Mouse (Mus musculus) frontal cortex, postnatal 14 days (tissue): ENCODE measurements around the gene Duox1.
A peak's percentile ranks its signal among the peaks of the same experiment; 100 is the strongest.

ENCODE experiments used
- DNase-seq, 2 experiments: peaks; one replicate each; pipeline ENCODE4 v3.0.0; 2022; ENCODE audit warnings: low spot score in 2 of 2

Duox1 gene

GRCm38 (mm10) chr2:122354191-122354929, 38.9 kb downstream of the Duox1 start:
- DNase-seq, result no peak

GRCm38 (mm10) chr2:122355389-122355788, 39.9 kb downstream of the Duox1 start:
- no peak for DNase-seq

- DNase-seq, result no peak
Observed at GRCm38 (mm10) chr2:122356187-122356586, 40.7 kb downstream of the Duox1 start.

GRCm38 (mm10) chr2:122360310-122360709, 44.8 kb downstream of the Duox1 start:
- no peak for DNase-seq

GRCm38 (mm10) chr2:122361181-122361580, 45.7 kb downstream of the Duox1 start:
- no peak for DNase-seq

- DNase-seq, result no peak
Observed at GRCm38 (mm10) chr2:122361868-122362621, 46.6 kb downstream of the Duox1 start.

GRCm38 (mm10) chr2:122362622-122363523, 47.4 kb downstream of the Duox1 start:
- no peak for DNase-seq

GRCm38 (mm10) chr2:122364352-122364944, 49.0 kb downstream of the Duox1 start:
- DNase-seq, result no peak

- no peak for DNase-seq
Observed at GRCm38 (mm10) chr2:122365244-122365866, 49.9 kb downstream of the Duox1 start.

- no peak for DNase-seq
Observed at GRCm38 (mm10) chr2:122366039-122366438, 50.6 kb downstream of the Duox1 start.

- DNase-seq, result no peak
Observed at GRCm38 (mm10) chr2:122366706-122367105, 51.2 kb downstream of the Duox1 start.

- no peak for DNase-seq
Observed at GRCm38 (mm10) chr2:122367181-122367580, 51.7 kb downstream of the Duox1 start.

GRCm38 (mm10) chr2:122367701-122368080, 52.2 kb downstream of the Duox1 start:
- DNase-seq, result no peak

GRCm38 (mm10) chr2:122368081-122368971, 52.9 kb downstream of the Duox1 start:
- no peak for DNase-seq

- peak; percentile 75 to 78 for DNase-seq
Observed at GRCm38 (mm10) chr2:122368995-122369739, 53.7 kb downstream of the Duox1 start, which contains the start of gene Shf. Shf (minus strand) TSS chr2:122369162.

GRCm38 (mm10) chr2:122370101-122370750, 54.8 kb downstream of the Duox1 start:
- DNase-seq, result no peak

GRCm38 (mm10) chr2:122372067-122372466, 56.6 kb downstream of the Duox1 start:
- DNase-seq, result no peak

- no peak for DNase-seq
Observed at GRCm38 (mm10) chr2:122372541-122372940, 57.1 kb downstream of the Duox1 start.

- no peak for DNase-seq
Observed at GRCm38 (mm10) chr2:122374012-122374411, 58.5 kb downstream of the Duox1 start.
